Mouse (Mus musculus) cortical plate, adult 2 months (tissue): ENCODE data around the gene Mblac2.

ENCODE experiments used
- CTCF ChIP-seq: fragments of 200-500 bp; IDR thresholded peaks from 2 replicates; pipeline ENCODE4 v1.5.1; 2011; ENCODE audit warnings: mild to moderate bottlenecking, control low read depth, low read length; ENCODE audit not compliant: insufficient read depth; ENCODE audit errors: extremely low read depth
- POLR2A ChIP-seq: fragments of 200-500 bp; IDR thresholded peaks from 2 replicates; pipeline ENCODE4 v1.6.1; 2011; ENCODE audit warnings: mild to moderate bottlenecking, low read length, control low read depth; ENCODE audit not compliant: insufficient read depth; ENCODE audit errors: extremely low read depth

DNA sequence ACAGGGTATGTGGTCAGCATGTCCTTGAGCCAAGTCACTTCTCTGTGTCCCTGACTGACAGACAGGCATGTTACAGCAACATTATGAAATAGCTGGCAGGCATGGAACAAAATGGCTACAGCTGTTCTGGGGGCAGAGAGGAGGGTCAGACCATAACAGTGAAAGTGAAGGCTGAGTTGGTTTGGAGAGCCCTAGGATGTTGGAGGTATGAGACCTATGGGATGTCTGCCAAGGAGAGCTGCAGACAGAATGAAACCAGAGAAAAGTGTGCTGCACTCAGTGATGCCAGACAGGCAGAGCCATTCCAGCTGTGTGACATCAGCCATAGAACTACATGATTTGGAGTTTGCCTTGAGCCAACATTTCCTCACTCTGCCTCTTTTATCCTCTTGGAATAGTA is 43.7 kb downstream of the Mblac2 start:
- no peak for TF ChIP-seq CTCF
- TF ChIP-seq POLR2A: no peak
